Mouse (Mus musculus) ES-E14 (cell line): ENCODE data around the gene Akr1c18. TPM values are rescaled to one million over a fixed set of nuclear protein-coding genes. Genes with fewer than 3 reads are reported as not detected.
"Not testable (repeated sequence)": the region's sequence is repeated elsewhere in the genome, so short reads cannot be mapped to it uniquely, and the experiment has no call there.

ENCODE experiments used
- DNase-seq: peaks from one replicate; pipeline ENCODE4 v3.0.0-alpha.2; 2013; ENCODE audit warnings: low read depth, low spot score
- H3K27ac ChIP-seq: 2 replicates; pipeline ENCODE4 v1.5.1; 2012; ENCODE audit warnings: low read depth, mild to moderate bottlenecking, low read length, moderate library complexity, mixed read lengths; ENCODE audit not compliant: poor library complexity, insufficient read depth, severe bottlenecking
- H3K36me3 ChIP-seq: 2 replicates; pipeline ENCODE4 v1.6.1; 2012; ENCODE audit warnings: mild to moderate bottlenecking, low read length, moderate library complexity, mixed read lengths; ENCODE audit not compliant: control insufficient read depth, poor library complexity, insufficient read depth, severe bottlenecking
- H3K4me1 ChIP-seq, 2 experiments: fragments of 150-350 bp in 1 of 2; sonication (generic) in 1 of 2; 2 replicates each; pipeline ENCODE4 v1.6.1; 2012; ENCODE audit warnings: low read length in 2 of 2, mild to moderate bottlenecking in 1 of 2, mixed read lengths in 1 of 2; ENCODE audit not compliant: control insufficient read depth in 2 of 2, insufficient read depth in 2 of 2, poor library complexity in 1 of 2
- H3K4me3 ChIP-seq, 2 experiments: fragments of 150-350 bp in 1 of 2; sonication (generic) in 1 of 2; 2 replicates each; pipeline ENCODE4 v1.5.1; 2012; ENCODE audit warnings: low read length in 2 of 2, low read depth in 1 of 2, mild to moderate bottlenecking in 1 of 2, mixed read lengths in 1 of 2; ENCODE audit not compliant: insufficient read depth in 1 of 2, poor library complexity in 1 of 2, severe bottlenecking in 1 of 2
- H3K9ac ChIP-seq: 2 replicates; pipeline ENCODE4 v1.6.1; 2012; ENCODE audit warnings: low read depth, mild to moderate bottlenecking, low read length, mixed read lengths; ENCODE audit not compliant: poor library complexity, insufficient read depth, severe bottlenecking
- H3K9me3 ChIP-seq: fragments of 150-350 bp; sonication (generic); 2 replicates; pipeline ENCODE4 v1.6.1; 2012; ENCODE audit warnings: low read depth, mild to moderate bottlenecking, low read length; ENCODE audit not compliant: control insufficient read depth, insufficient read depth
- CHD2 ChIP-seq: IDR thresholded peaks from 2 replicates; pipeline ENCODE4 v1.6.1; 2014; ENCODE audit warnings: mild to moderate bottlenecking, low read depth, low read length, inconsistent platforms
- HCFC1 ChIP-seq: IDR thresholded peaks from 2 replicates; pipeline ENCODE4 v1.6.1; 2012; ENCODE audit warnings: low read length, inconsistent platforms, borderline replicate concordance; ENCODE audit not compliant: insufficient read depth
- MAFK ChIP-seq: IDR thresholded peaks from 2 replicates; pipeline ENCODE4 v1.6.1; 2014; ENCODE audit warnings: mild to moderate bottlenecking, low read depth, low read length, inconsistent platforms; ENCODE audit not compliant: insufficient read depth
- ZC3H11A ChIP-seq: IDR thresholded peaks from 2 replicates; pipeline ENCODE4 v1.6.1; 2012; ENCODE audit warnings: low read depth, mild to moderate bottlenecking, inconsistent platforms, low read length, borderline replicate concordance
- ZNF384 ChIP-seq: IDR thresholded peaks from 2 replicates; pipeline ENCODE4 v1.6.1; 2012; ENCODE audit warnings: low read depth, low read length, inconsistent platforms
- in situ Hi-C, 2 experiments: fragments of 600-800 bp; cut with MboI; formaldehyde crosslinking; loops; one replicate each; pipeline ENCODE4 v1.15.1; 2025; ENCODE audit warnings: low sequenced_read_pairs in 2 of 2, inconsistent platforms in 1 of 2; ENCODE audit not compliant: unreplicated experiment in 2 of 2
- total RNA-seq: library from RNA; depleted of rRNA; stranded (reverse); fragments of 300-350 nt; gene quantifications from 2 replicates; pipeline ENCODE4 v1.2.3, GENCODE M21; 2012

Akr1c18 gene
- total RNA-seq, 1 experiment = 1.1 TPM

DNA sequence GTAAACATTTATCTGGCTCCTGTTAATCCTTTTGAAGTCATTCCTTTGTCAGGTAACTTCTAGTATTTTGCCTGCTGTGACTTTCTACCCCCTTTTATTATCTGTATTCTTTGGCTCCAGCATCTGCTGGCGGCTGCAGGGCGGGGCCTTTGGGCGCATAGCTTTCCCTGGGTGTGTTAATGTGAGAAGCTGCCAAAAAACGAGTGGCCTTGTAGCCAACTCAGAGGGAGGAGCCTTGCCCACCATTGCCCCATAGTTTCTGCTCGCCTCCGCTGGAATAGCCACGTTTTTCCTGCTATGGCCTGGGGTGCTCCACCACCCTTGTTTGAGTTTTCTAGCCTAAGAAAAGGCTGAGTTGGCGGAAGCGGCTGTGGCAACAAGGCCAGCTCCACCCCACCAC is 32.7 kb upstream of the Akr1c18 start:
- in situ Hi-C loops = no loop called here
- H3K9me3 ChIP-seq = no peaks in the 10 kb centered on the region
- no peaks in the 10 kb centered on the region for H3K36me3 ChIP-seq
- H3K9ac ChIP-seq = no peak overlapping the region
- no peak for DNase-seq
- TF ChIP-seq HCFC1 (no peak), MAFK (no peak), ZNF384 (no peak), CHD2 (no peak), ZC3H11A (no peak)
- H3K4me1 ChIP-seq = no peaks in the 10 kb centered on the region
- H3K4me3 ChIP-seq = peak overlapping the region in 1 of 2 experiments; percentile 2; a peak in 2 of 4 replicates
- peak overlapping the region; percentile 24; the same call in 1 of the 2 replicates for H3K27ac ChIP-seq

DNA sequence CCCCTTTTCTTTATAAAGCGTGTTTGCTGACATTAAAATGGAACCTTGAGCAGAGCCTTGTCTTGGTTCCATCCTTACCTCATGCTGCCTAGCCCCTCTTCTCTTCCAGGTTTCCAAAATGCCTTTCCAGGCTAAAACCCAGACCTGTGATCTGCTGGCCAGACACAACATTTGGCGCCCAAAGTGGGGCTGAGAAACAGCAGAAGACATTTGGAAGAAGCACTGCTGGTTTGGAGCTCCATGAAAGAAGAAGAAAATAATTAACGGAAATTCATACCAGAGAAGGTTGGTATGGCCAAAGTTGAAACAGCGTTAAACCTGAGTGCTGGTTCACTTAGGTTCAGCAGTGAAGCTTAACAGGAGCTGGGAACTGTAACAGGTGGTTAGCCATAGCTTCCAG is 30.9 kb upstream of the Akr1c18 start:
- H3K9ac ChIP-seq, H3K27ac ChIP-seq, H3K36me3 ChIP-seq, H3K9me3 ChIP-seq, H3K4me1 ChIP-seq, H3K4me3 ChIP-seq, in situ Hi-C loops, DNase-seq: not testable (repeated sequence)

DNA sequence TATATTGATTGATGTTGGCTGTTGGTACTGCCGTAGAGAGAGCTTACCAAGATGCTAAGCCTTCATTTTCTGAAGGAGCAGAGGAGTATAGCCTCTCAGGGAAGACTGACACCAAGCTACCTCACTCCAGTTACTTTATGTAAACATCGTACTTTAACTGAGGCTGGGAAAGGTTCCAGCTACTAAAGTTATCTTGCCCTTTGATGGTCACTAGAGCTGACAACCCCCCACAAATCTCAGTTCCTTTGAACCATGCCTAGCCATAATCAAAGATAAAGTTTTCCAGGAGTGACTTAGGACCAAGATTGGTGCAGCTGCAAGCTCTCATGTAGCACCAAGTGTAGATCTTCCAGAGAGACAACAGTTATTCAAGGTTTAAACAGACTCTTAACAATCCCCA is 22.5 kb upstream of the Akr1c18 start:
- Histone ChIP-seq H3K4me1 (no peaks in the 10 kb centered on the region), H3K9ac (no peak overlapping the region), H3K9me3 (no peaks in the 10 kb centered on the region), H3K36me3 (no peaks in the 10 kb centered on the region), H3K27ac (no peak overlapping the region), H3K4me3 (no peak overlapping the region)
- DNase-seq = no peak
- TF ChIP-seq CHD2 = no peak
- TF ChIP-seq MAFK = no peak
- no peak for TF ChIP-seq ZNF384
- no peak for TF ChIP-seq HCFC1
- TF ChIP-seq ZC3H11A = no peak
- in situ Hi-C loops = no loop called here

DNA sequence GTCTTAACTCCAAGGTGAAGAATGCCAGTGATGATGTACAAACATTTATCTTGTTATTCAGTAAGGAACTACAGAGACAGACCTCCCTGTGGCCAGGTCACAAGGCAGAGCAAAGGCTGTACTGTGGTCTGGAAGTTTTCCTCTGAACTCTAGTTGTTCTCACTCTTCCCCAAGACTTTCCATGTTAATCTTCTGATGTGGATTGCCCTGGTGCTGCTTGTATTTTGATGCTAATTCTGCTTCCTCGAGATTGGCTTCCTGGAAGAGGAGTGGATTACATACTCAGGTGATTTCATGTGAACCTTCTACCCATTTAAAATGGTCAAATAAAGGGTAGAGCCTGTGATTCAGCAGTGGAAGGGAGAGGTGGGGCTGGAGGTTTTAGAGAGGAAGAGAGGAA is 17.6 kb upstream of the Akr1c18 start:
- Histone ChIP-seq H3K9me3 (no peaks in the 10 kb centered on the region), H3K4me3 (no peak overlapping the region), H3K9ac (no peak overlapping the region), H3K36me3 (no peaks in the 10 kb centered on the region), H3K4me1 (no peaks in the 10 kb centered on the region; a peak in 1 of 4 replicates), H3K27ac (no peak overlapping the region)
- in situ Hi-C loops = no loop called here
- TF ChIP-seq MAFK = no peak
- no peak for TF ChIP-seq HCFC1
- no peak for TF ChIP-seq CHD2
- no peak for TF ChIP-seq ZC3H11A
- TF ChIP-seq ZNF384 = no peak
- DNase-seq = no peak

DNA sequence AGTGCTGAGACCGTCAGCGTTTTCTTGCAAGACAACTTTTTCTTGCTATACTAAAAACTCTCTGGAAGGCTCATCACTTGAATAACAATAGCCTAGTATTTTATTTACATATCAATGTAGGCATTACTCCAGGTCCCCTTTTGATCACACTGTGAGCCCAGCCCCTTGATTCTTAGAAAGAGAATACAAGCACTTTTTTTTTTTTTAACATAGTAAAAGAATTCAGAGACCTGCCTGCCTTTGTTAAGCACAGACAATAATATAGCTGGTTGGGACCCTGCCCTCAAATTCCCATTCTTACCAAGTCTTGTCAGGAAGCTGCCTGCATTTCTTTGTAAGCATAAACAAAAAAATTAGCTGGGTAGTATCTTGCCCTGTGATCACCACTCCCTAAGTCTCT is 4.8 kb upstream of the Akr1c18 start:
- DNase-seq = peak; percentile 35
- no peak overlapping the region for H3K9ac ChIP-seq
- H3K4me1 ChIP-seq = no peaks in the 10 kb centered on the region
- H3K27ac ChIP-seq = peak overlapping the region; percentile 95; the same call in 1 of the 2 replicates
- in situ Hi-C loops = no loop called here
- no peaks in the 10 kb centered on the region for H3K9me3 ChIP-seq
- H3K36me3 ChIP-seq = peaks cover 2% of the 10 kb centered on the region; the same call in 1 of the 2 replicates
- no peak overlapping the region for H3K4me3 ChIP-seq
- TF ChIP-seq ZNF384 (peak; percentile 96), CHD2 (no peak)
